Mouse (Mus musculus) B cell, adult 2 months (primary cell): ENCODE results near the gene Sema5a.
"Not testable (repeated sequence)": the region's sequence is repeated elsewhere in the genome, so short reads cannot be mapped to it uniquely, and the experiment has no call there.

Experiments
- DNase-seq, 2 experiments: peaks; one replicate each; pipeline ENCODE4 v3.0.0; 2022

Sema5a gene

GRCm38 (mm10) chr15:32244344-32244955 is at the start of gene Sema5a:
Gene Sema5a, plus strand, starts transcription at chr15:32244810.
- peak; percentile 32 to 48 for DNase-seq

DNA sequence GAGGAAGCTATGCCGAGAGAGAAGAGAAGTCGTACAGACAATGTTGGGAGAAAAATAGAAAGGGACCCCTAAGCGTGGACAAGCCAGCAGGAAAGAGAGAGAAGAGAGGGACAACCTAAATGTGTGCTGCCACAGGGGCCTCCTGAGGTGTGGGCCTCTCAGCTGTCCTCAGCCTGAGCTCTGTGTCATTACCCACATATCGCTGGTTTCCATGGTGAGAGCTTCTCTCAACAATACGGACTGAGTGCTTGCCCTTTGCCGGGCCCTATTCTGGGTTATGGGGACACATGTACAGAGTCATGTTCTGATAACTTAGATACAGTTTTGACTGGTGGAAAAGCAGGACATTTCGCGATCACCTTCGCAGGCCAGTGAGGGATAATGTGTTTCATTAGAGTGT is 46.5 kb upstream of the Sema5a start:
- DNase-seq: no peak

DNA sequence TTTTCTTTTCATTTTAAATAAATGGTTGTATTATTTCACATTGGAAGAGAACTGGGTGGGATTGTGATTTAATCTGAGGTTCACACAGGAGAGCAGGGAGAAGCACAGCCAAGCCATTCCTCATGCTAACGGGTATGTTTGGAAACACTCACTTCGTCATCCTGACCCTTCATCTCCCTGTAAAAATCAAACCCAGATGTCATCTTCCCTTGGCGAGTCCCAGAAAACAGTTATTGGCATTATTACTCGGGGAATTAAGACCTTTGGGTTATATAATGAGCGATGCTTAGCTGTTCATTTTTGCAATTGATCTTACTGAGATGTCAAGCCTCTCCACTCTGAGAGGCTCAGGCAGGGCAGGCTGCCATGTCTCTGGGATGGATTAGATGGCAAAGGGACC is 46.0 kb upstream of the Sema5a start:
- DNase-seq: no peak

GRCm38 (mm10) chr15:32203242-32203641 is 41.4 kb upstream of the Sema5a start:
- DNase-seq: no peak

GRCm38 (mm10) chr15:32204908-32205307 is 39.7 kb upstream of the Sema5a start:
- no peak for DNase-seq

DNA sequence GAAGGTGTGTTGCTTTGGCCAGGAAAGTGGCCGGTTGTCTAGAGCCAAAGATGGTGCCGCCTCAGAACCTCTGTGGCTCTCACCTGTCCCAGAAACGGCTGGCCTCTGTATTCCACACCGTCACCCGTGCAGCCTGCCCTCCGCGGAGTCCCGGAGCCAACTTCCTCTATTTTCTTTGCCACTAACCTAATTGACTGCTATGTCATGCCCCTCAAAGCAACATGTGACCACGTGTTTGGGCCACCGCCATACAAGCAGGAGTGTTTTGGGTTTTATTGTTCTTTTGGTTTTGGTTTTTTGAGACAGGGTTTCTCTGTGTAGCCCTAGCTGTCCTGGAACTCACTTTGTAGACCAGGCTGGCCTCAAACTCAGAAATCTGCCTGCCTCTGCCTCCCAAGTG is 29.9 kb upstream of the Sema5a start:
- DNase-seq: peak; percentile 22 to 30

GRCm38 (mm10) chr15:32223028-32223427 is 21.6 kb upstream of the Sema5a start:
- no peak for DNase-seq

DNA sequence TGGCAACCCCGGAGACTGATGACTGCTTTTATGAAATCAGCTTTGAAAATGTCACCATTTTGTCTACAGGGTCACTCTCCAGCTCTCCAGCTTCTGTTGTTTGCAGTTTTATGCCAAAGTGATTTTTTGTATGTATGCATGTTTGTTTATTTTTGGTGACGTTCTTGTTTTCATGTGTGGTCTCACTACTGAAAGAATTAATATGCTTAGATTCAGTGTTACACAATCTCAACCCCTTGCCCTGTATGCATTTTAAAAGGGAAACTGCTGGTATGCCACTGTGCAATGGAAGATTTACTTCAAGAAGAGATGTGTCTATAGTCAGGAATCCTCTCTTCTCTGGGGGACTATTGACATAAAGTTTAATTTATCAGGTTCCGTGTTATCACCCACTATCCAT is 19.2 kb upstream of the Sema5a start:
- no peak for DNase-seq

DNA sequence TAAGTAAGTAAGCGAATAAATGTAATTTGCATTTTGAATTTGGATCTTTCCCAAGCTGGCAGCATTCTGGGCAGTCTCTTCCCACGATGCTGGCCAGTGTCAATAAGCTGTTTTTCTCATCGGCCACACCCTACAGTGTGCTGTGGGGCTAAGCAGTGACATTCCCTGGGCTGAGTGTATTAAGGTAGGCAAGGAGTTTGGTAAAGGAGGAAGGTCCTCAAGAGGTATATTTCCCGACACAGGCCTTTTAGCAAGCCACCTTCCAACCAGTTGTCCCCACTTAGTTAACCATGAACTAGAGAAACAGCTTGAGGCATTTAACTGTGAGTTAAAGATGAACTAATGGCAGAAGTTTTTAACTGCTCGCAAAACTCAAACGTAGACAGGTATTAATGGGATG is 18.2 kb upstream of the Sema5a start:
- no peak for DNase-seq

DNA sequence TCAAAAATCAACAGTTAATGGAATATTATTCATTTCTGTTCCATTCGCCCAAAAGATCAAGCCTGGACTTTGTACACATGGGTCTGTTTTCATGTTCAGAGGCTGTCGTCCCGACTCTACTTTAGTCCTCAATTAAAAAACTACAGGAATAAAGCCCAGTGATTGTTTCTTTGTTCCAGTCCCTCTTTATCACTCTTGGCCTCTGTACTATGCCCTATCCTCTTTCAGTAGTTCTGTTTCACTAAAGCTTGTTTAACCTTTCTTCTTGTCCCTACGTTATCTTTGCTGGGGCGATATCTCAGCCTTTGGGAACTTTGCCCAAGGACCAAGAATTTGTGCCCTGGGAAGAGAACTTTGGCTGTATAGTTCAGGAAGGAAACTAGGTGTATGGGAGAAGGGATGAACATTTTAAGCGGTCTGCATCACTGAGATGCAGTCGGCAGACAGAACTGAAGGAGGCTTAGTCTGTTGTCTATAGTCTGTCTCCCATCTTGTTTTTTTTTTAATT is 17.7 kb upstream of the Sema5a start:
- DNase-seq: no peak

DNA sequence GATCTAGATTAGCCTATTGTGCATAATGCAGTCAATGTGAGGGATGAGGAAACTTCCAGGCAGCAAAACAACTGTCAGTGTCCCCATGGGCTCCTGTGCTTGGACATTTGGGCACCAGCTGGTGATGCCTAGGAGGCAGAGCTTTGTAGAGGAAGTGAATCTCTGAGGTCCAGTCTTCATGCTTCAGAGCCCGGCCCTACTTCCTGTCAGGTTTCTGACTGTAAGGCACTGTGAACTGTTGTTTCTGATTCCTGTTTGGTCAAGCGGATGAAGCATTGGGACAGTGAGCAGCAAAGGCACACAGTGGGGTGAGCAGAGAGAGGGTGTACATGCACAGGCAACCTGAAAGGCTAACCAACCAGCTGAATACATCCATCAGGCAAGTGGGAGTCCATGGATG is 14.5 kb upstream of the Sema5a start:
- DNase-seq: peak; percentile 17 to 18

DNA sequence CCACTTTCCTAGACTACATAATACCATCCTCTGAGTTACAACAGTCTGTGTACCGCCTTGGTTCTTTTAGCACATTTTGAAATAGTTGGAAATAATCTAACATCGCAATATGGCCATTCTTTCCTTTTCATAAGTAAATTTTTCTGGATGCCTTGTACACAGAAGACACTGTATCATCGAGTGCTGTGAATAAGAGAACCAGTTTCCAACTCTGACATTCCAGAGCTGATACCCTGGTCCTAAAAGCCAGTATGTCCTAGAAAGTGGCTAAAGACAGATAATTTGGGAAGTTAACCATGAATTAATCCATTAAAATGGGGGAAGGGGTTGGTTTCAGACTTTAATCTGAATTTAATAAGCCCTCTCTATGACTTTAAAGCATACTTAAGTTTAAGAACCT is 12.4 kb upstream of the Sema5a start:
- no peak for DNase-seq

- DNase-seq: not testable (repeated sequence)
Observed at GRCm38 (mm10) chr15:32232666-32233141, 11.9 kb upstream of the Sema5a start.

GRCm38 (mm10) chr15:32233451-32233850 is 11.2 kb upstream of the Sema5a start:
- no peak for DNase-seq

DNA sequence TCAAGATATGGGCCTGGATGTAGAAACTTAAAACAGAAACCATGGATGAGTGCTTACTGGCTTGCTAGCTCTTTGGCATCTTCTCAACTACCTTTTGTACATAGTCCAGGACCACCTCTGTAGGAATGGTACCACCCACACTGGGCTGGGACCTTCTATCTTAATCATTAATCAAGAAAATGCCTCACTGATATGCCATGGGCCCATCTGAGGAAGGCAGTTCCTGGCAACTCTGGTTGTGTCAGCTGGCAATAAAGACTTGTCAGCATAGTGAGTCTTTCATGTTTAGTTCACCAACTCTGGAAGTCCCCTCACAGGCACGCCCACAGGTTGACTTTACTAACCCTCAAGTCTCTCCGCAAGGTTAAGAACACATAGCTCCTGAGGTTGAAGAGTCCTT is 5.5 kb upstream of the Sema5a start:
- DNase-seq: no peak

GRCm38 (mm10) chr15:32240159-32240558 is 4.5 kb upstream of the Sema5a start:
- DNase-seq: no peak

DNA sequence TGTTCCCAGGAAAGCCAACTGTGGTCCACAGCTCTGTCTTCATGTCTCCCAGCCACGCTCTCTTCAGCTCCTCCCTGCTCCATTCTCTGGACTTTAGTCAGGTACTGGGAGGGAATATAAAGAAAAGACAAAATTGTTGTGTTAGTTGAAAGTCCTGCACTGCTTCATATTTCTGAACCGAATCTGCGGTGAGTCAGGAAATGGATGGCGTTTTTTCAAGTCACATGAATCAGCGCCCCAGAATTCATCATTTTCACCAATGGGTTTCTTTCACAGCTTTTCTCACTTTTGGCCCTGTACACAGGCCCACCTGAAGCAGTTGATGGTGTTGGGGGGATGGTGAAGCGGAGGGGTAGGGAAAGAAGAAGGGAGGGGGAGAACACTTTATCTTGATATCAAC is 2.9 kb upstream of the Sema5a start:
- DNase-seq: no peak

GRCm38 (mm10) chr15:32243096-32243785 is 1.4 kb upstream of the Sema5a start:
- DNase-seq: no peak

DNA sequence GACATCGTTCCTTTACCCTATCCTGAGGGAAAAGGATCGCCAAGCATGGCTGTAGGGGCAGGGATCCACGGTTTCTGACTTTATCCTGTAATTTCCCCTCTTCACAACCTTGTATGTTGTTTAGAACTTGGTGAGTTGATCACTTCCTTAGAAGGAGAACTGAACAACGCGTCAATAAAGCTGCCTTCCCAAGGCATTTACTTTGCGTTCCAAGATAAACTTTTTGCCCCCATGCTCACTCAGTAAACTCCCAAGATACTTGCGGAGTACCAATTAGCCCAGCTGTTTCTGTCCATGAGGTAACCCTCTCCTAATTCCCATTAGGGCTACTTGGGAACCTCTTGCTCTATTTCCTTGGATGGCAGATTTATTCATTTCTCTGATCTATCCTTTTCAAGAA is 786 bp upstream of the Sema5a start:
- DNase-seq: no peak

GRCm38 (mm10) chr15:32244956-32245836 is 586 bp downstream of the Sema5a start:
- DNase-seq: no peak

DNA sequence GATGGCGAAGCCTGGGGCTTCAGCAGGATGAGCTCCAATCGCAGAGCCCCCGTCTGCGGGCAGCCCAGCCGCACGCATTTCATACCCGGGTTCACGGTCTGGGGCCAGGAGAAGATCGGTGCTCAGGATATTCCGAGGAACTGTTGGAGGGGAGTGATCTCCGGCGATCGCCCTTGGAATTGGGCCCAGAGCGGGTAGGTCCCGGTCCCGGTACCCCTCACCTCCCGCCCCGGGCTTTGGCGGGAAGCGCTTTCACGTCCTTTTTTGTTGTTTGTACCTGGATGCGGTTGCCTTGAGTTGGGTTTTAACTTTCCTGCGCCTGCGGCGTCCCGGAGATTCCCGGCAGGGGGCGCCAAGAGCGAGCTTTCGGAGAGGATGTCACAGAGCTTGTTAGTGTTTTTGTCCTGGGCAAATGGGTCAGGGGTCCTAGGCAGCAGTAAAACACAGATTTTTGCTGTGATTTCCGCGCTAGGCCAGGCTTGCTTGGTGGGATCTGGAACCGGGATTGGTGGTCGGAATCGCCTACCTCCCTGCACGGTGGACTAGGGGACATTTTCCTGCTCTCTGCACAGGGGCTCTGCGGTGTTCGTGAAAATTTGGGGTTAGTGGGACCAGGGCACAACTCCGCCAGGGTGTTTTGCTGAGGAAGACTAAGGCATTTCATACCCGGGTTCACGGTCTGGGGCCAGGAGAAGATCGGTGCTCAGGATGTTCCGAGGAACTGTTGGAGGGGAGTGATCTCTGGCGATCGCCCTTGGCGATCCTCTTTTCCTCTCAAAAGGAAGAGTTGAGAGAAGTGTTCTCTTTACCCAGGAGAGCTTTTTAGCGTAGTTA is 1.4 kb downstream of the Sema5a start:
- peak; percentile 75 to 77 for DNase-seq

DNA sequence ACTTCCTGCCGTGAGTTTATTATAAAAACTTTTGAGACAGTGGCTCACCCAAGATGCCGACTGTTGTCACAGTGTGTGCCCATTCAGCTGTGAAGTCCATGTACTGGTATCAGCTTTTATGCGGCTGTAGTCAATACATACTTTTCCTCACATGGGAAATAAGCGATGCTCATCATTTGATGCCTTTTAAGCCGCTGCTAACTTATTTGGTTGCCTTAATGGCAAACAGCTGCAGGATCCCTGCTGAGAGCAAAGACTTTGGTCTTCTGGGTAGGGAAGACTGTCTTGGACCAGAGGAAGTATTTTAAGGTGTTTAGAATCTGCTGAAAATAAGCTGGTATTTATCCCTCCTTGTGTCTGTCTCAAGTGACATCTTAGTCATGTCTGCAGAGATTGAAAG is 2.7 kb downstream of the Sema5a start:
- no peak for DNase-seq

DNA sequence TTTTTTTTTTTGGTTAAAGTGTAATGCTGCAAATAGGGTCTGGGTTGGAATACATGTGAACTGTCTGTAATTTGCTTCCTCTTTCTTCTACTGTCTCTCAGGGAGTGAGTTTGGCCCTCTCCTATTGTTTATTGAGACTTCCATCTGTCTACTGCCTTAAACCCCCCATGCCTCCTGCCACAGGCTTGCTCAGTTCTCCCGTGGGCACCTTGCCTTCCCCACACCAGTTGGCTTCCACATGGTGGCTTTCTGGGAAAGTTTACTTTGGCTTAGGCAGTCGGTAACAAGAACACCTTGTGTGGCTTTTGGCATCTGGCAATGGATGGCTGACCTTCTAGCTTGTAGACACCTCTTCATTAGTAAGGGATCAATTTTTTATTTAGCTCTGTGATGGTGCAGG is 10.2 kb downstream of the Sema5a start:
- DNase-seq: no peak
